Mouse (Mus musculus) MEL (cell line): Measurements from ENCODE around the gene Slc44a3.

ENCODE experiments used
- CTCF ChIP-seq, 3 experiments: IDR thresholded peaks in 2 of 3; conservative IDR thresholded peaks in 1 of 3; 2 replicates each; pipeline ENCODE4 v1.5.1; 2011 to 2012; ENCODE audit warnings: low read length in 3 of 3, low read depth in 2 of 3, mild to moderate bottlenecking in 2 of 3, improper control_type of control experiment in 1 of 3, inconsistent platforms in 1 of 3, mixed read lengths in 1 of 3, moderate library complexity in 1 of 3; ENCODE audit not compliant: control insufficient read depth in 1 of 3, insufficient read depth in 1 of 3, poor library complexity in 1 of 3, severe bottlenecking in 1 of 3
- HCFC1 ChIP-seq: IDR thresholded peaks from 2 replicates; pipeline ENCODE4 v1.6.1; 2012; ENCODE audit warnings: low read depth, mild to moderate bottlenecking, inconsistent platforms, low read length, improper control_type of control experiment, moderate library complexity
- MEF2A ChIP-seq: IDR thresholded peaks from 2 replicates; pipeline ENCODE4 v1.6.1; 2014; ENCODE audit warnings: low read depth, mild to moderate bottlenecking, inconsistent platforms, low read length, improper control_type of control experiment; ENCODE audit not compliant: poor library complexity, insufficient replicate concordance, severe bottlenecking; ENCODE audit errors: extremely low read depth
- MYB ChIP-seq: IDR thresholded peaks from 2 replicates; pipeline ENCODE4 v1.6.1; 2011; ENCODE audit warnings: mild to moderate bottlenecking, low read depth, low read length, improper control_type of control experiment
- POLR2A ChIP-seq, 2 experiments: IDR thresholded peaks; 2 replicates each; pipeline ENCODE4 v1.6.1; 2011 to 2012; ENCODE audit warnings: low read length in 2 of 2, mild to moderate bottlenecking in 2 of 2, control low read depth in 1 of 2, improper control_type of control experiment in 1 of 2, low read depth in 1 of 2, moderate library complexity in 1 of 2; ENCODE audit not compliant: control insufficient read depth in 1 of 2, insufficient read depth in 1 of 2, poor library complexity in 1 of 2
- RAD21 ChIP-seq: IDR thresholded peaks from 2 replicates; pipeline ENCODE4 v1.6.1; 2011; ENCODE audit warnings: mild to moderate bottlenecking, low read depth, low read length, improper control_type of control experiment
- UBTF ChIP-seq: IDR thresholded peaks from 2 replicates; pipeline ENCODE4 v1.6.1; 2012; ENCODE audit warnings: low read depth, mild to moderate bottlenecking, inconsistent platforms, low read length, improper control_type of control experiment, moderate library complexity, borderline replicate concordance; ENCODE audit not compliant: insufficient read depth

DNA sequence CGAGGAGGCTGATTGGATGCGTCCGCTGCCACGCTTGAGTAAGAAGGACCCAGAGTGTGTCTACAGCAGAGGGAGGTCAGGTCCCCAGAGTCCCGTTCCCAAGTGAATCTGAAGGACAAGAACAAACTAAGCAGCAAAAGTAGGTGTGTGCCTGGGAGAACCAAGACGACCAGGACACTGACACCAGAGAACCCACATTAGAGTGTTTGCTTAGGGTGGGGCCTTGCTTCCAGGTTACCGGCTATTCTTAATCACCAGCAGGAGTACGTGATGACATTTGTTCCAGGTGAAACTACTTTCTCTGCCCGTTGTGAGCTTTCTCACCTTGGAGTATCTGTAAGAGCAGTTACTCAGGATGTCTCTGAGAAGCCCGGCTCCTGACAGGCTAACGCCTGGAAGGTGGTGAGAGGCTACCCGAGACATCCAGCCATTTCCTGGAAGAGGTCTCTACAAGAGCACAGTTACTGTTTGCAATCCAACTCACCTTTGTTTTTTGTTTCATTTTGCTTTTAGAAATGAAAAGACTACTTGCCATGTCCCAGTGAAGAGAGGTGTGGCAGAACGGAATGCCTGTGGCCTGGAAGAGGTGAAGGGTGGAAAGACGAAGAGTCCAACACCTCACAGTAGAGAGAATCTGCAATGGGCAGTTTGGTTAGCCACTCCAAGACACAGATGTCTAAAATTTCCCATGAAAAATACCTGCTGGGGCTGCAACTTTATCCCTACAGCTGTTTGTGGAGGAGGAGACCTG, 28.1 kb upstream of the Slc44a3 start:
- TF ChIP-seq HCFC1 = no peak
- TF ChIP-seq MYB = no peak
- no peak for TF ChIP-seq RAD21
- TF ChIP-seq POLR2A (IDR thresholded peaks at IDR 0.05; ENCODE audit: control insufficient read depth in 1 of 2, insufficient read depth in 1 of 2, low read depth in 1 of 2, low read length in 2 of 2, poor library complexity in 1 of 2) = no peak
- no peak for TF ChIP-seq MEF2A
- TF ChIP-seq CTCF (IDR thresholded peaks at IDR 0.05 in 2 of 3, conservative IDR thresholded peaks at IDR 0.05 in 1 of 3; ENCODE audit: control insufficient read depth in 1 of 3, insufficient read depth in 1 of 3, low read depth in 2 of 3, low read length in 3 of 3, poor library complexity in 1 of 3, severe bottlenecking in 1 of 3) = no peak
- TF ChIP-seq UBTF = no peak
